Mouse (Mus musculus) kidney, postnatal 0 days (tissue): ENCODE measurements around the gene Ascc2. TPM values are rescaled to one million over a fixed set of nuclear protein-coding genes. Genes with fewer than 3 reads are reported as not detected.

ENCODE experiments used
- ATAC-seq: fragments of 200-750 bp; cut with Nextera tagmentation; replicated peaks from 2 replicates; pipeline ENCODE4 v1.8.0; 2017; ENCODE audit warnings: low read depth, moderate number of reproducible peaks, moderate TSS enrichment, moderate library complexity; ENCODE audit not compliant: low FRiP score
- DNase-seq: peaks from one replicate; pipeline ENCODE4 v3.0.0-alpha.2; 2016; ENCODE audit warnings: low spot score
- H3K27ac ChIP-seq: fragments of 300-500 bp; sonication (generic); 2 replicates; pipeline ENCODE4 v1.5.1; 2014; ENCODE audit warnings: mild to moderate bottlenecking
- H3K27me3 ChIP-seq: fragments of 300-500 bp; sonication (generic); 2 replicates; pipeline ENCODE4 v1.6.1; 2014; ENCODE audit warnings: low read length, mixed read lengths; ENCODE audit not compliant: insufficient read depth
- H3K36me3 ChIP-seq: fragments of 300-500 bp; sonication (generic); 2 replicates; pipeline ENCODE4 v1.6.1; 2014; ENCODE audit warnings: low read length, mixed read lengths; ENCODE audit not compliant: insufficient read depth
- H3K4me1 ChIP-seq: fragments of 300-500 bp; sonication (generic); replicated peaks from 2 replicates; pipeline ENCODE4 v1.6.1; 2014; ENCODE audit warnings: antibody characterized with exemption, low read length, mixed read lengths; ENCODE audit not compliant: insufficient read depth
- H3K4me2 ChIP-seq: fragments of 300-500 bp; sonication (generic); 2 replicates; pipeline ENCODE4 v1.6.1; 2014; ENCODE audit warnings: mild to moderate bottlenecking, low read length, moderate library complexity, mixed read lengths
- H3K4me3 ChIP-seq: fragments of 300-500 bp; sonication (generic); replicated peaks from 2 replicates; pipeline ENCODE4 v1.5.1; 2014; ENCODE audit warnings: low read depth, low read length
- H3K9ac ChIP-seq: fragments of 300-500 bp; sonication (generic); 2 replicates; pipeline ENCODE4 v1.6.1; 2014; ENCODE audit warnings: low read depth, low read length
- H3K9me3 ChIP-seq: fragments of 300-500 bp; sonication (generic); replicated peaks from 2 replicates; pipeline ENCODE4 v1.6.1; 2016; ENCODE audit warnings: low read length, inconsistent platforms, mixed read lengths
- CTCF ChIP-seq: IDR thresholded peaks from 2 replicates; pipeline ENCODE4 v1.5.1; 2016; ENCODE audit warnings: antibody characterized with exemption, low read depth, mild to moderate bottlenecking, moderate library complexity
- WGBS: fragments of 180-500 bp; shearing (Covaris S2); extraction: QIAGEN DNeasy Blood & Tissue Kit; methylation state at CpG from one replicate; pipeline ENCODE4 v1.1.7; 2014; 5-methylcytosine and 5-hydroxymethylcytosine counted together
- polyA plus RNA-seq: library from polyadenylated mRNA; unstranded; fragments of >200 nt; fragmentation: Nextera tagmentation; extraction: Ambion mirVana; gene quantifications from 2 replicates; pipeline ENCODE4 v1.2.1, GENCODE M21; 2015

Ascc2 gene
- polyA plus RNA-seq, 1 experiment from 2014 or later = 23.2 TPM

DNA sequence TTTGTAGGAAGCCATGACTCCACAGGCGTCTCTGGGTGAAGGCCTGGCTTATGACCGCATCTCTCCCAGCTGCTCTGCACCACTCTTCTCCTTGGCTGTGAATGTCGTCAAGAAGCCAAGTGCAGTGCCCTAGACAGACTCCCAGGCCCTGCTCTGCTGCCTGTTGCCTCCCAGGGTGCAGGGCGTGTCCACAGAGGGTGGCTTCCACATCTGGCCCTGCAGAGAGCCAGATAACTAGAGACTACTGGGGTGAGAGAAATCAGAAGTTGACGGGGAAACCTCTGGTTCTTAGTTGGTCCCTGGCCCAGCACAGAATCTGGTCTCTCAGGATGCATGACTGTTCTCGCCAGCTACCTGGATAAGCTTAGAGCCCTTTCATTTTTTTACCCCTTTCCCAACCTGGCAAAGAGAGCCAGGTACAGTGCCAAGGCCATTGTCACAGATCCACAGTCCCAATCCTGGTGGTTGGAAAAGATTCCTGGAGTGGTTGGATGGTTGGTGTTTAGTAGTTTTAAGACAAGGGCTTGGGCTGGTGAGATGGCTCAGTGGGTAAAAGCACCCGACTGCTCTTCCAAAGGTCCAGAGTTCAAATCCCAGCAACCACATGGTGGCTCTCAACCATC is 39.8 kb downstream of the Ascc2 start:
- no peaks in the 10 kb centered on the region for H3K27me3 ChIP-seq
- DNase-seq = no peak
- H3K27ac ChIP-seq = no peak overlapping the region
- no peak for ATAC-seq
- no peak overlapping the region for H3K9ac ChIP-seq
- WGBS = 85% methylated on average over 7 of the region's 7 CpGs
- H3K36me3 ChIP-seq = peaks cover 33% of the 10 kb centered on the region
- no peak for TF ChIP-seq CTCF
- no peaks in the 10 kb centered on the region for H3K4me1 ChIP-seq
- no peak overlapping the region for H3K4me3 ChIP-seq
- no peaks in the 10 kb centered on the region for H3K9me3 ChIP-seq
- no peak overlapping the region for H3K4me2 ChIP-seq

- ATAC-seq (no peak; the same call in 1 of the 2 replicates), DNase-seq (no peak)
- no peak for TF ChIP-seq CTCF
- Histone ChIP-seq H3K4me2 (no peak overlapping the region), H3K27ac (no peak overlapping the region), H3K36me3 (peaks cover 36% of the 10 kb centered on the region), H3K9ac (no peak overlapping the region), H3K9me3 (no peaks in the 10 kb centered on the region), H3K4me1 (no peaks in the 10 kb centered on the region), H3K27me3 (no peaks in the 10 kb centered on the region), H3K4me3 (no peak overlapping the region)
- WGBS = 52% methylated on average over 13 of the region's 13 CpGs
These were observed 41.3 kb downstream of the Ascc2 start for GRCm38 (mm10) chr11:4678700-4679440.

- TF ChIP-seq CTCF = no peak
- DNase-seq (no peak), ATAC-seq (no peak)
- no peaks in the 10 kb centered on the region for H3K27me3 ChIP-seq
- H3K9ac ChIP-seq = no peak overlapping the region
- H3K9me3 ChIP-seq = no peaks in the 10 kb centered on the region
- H3K4me1 ChIP-seq = no peaks in the 10 kb centered on the region
- H3K27ac ChIP-seq = no peak overlapping the region
- H3K36me3 ChIP-seq = peaks cover 36% of the 10 kb centered on the region
- H3K4me2 ChIP-seq = no peak overlapping the region
- H3K4me3 ChIP-seq = no peak overlapping the region
- 77% methylated on average over 12 of the region's 12 CpGs for WGBS
These were observed 41.9 kb downstream of the Ascc2 start for GRCm38 (mm10) chr11:4679441-4679832.

DNA sequence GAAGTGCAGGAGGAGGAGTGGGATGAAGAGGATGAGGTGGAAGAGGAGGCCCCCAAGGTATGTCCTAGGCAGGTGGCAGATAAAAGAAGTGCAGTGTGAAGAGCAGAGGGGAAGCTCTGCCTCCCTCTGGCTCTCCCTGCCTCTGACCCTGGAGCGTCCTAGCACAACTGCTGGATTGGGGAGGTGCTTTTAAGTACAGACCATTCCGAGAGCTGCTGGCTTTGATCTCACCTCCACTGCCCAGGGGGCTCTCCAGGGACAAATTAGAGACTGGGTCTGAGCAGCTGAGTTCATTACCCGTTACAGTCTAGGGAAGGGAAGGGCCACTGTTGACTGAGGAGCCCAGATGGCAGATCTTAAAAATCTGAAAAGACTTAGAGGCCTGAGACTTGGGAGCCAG is 42.6 kb downstream of the Ascc2 start:
- 46% methylated on average over 3 of the region's 3 CpGs for WGBS
- Histone ChIP-seq H3K27me3 (no peaks in the 10 kb centered on the region), H3K9me3 (no peaks in the 10 kb centered on the region), H3K4me1 (no peaks in the 10 kb centered on the region), H3K4me3 (no peak overlapping the region), H3K4me2 (no peak overlapping the region), H3K27ac (no peak overlapping the region), H3K9ac (no peak overlapping the region), H3K36me3 (peaks cover 41% of the 10 kb centered on the region)
- TF ChIP-seq CTCF = no peak
- no peak for DNase-seq
- no peak for ATAC-seq

DNA sequence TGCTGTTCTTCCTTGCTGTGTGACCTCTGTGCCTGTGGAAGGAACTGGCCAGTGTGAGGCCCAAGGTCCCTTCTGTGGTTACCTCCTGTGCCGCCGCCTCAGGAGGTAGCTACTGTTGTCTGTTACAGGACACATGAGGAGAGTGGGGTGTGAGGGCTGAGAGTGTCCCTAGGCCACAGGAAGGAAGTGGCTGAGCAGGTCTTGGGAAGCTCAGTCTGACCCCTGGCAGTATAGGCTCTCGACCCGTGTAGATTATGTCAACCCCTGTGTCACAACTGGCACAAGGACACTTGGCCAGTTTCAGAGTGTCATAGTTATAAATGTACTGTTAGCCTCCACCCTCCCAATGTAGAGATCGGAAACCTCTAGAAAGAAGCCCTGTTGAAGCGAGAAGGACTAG is 46.0 kb downstream of the Ascc2 start:
- DNase-seq = no peak
- Histone ChIP-seq H3K27ac (no peak overlapping the region), H3K9ac (no peak overlapping the region), H3K4me1 (no peaks in the 10 kb centered on the region), H3K4me3 (no peak overlapping the region), H3K4me2 (no peak overlapping the region), H3K36me3 (peaks cover 32% of the 10 kb centered on the region), H3K9me3 (no peaks in the 10 kb centered on the region), H3K27me3 (no peaks in the 10 kb centered on the region)
- no peak for ATAC-seq
- no peak for TF ChIP-seq CTCF
- 82% methylated on average over 6 of the region's 6 CpGs for WGBS

GRCm38 (mm10) chr11:4684186-4684585 is 46.6 kb downstream of the Ascc2 start:
- ATAC-seq (no peak), DNase-seq (no peak)
- Histone ChIP-seq H3K4me3 (no peak overlapping the region), H3K27ac (no peak overlapping the region), H3K36me3 (peaks cover 32% of the 10 kb centered on the region), H3K4me2 (no peak overlapping the region), H3K9me3 (no peaks in the 10 kb centered on the region), H3K4me1 (no peaks in the 10 kb centered on the region), H3K9ac (no peak overlapping the region), H3K27me3 (no peaks in the 10 kb centered on the region)
- 72% methylated on average over 6 of the region's 6 CpGs for WGBS
- TF ChIP-seq CTCF = no peak
